Mouse (Mus musculus): ENCODE measurements around the gene Ccng2.

Ccng2 gene

DNA sequence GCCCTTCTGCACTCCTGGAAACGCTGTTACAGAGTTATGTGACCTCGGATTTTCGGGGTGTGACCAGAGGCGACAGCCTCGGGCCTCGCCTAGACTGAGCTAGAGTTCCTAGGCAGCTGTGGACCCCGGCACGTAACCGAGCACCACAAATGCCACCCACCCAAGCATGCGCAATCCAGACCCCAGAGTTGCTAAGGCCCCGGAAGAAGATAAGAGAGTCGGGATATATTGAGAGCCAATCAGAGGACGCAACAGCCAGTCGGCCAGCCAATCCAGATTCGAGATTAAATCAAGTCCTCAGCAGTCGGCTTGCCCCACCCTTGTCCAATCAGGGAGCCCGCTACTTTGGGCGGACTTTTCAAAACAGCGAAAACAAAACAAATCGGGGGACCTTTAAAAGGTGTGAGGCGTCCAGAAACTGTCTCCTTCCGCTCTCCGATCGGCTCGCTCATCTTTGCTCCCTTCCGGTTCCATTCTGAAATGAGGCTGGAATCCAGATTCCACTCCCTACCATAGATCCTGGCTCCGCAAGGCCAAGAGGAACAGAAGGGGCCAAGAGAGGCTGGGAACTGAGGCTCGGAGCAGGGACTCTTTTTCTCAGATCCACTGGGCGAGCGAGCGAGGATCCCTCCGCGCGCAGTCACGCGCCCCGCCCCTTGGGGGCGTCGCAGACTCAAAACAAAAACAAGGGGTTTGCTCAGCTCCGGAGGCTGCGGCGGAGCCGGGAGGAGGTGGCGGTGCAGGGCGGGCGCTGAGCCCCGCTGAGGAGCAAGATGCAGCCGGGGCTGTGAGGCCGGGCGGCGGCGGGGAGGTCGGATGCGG, at the start of gene Ccng2:
Gene Ccng2, plus strand, starts transcription at position 375 of the 822 bp plus-strand sequence.
- DNase-seq (ENCODE audit: low read depth, low spot score), result peak; percentile 99

DNA sequence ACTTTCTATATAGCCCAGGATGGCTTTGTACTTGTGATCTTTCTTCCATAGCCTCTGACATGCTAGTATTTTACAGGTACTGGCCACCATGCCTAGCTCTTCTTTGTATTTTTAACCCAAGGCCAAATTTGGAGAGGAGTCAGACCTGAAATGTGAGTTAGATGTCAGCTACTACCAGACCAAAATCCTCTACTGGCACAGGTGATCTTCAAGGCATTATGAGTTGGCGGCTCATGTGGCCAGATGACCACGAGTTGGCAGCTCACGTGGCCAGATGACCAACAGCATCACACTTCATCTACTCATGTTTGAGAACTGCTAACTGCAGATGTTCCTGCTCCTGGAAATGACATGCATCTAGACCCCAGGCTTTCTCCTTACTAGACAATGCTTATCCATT, 48.7 kb upstream of the Ccng2 start:
- DNase-seq (ENCODE audit: low read depth, low spot score), result no peak

DNA sequence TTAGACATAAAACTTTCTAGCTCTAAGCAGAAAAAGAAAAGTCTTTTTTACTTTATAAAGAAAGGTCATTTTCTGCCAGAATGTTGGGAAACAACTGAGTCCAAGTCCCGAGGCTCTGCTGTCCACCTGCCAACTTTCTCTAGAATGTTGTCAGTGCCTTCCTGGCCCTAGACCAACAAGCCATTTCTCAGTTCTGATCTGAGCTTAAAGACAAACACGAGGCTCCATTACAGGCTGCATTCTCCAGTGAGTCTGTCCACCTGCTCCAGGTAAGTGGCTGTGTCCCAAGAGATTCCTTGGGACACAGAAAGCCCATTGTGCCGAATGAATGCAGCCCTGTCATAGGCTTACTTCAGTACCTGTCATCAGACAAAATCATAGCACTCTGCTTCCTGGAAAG, 45.4 kb upstream of the Ccng2 start:
- DNase-seq (ENCODE audit: low read depth, low spot score), result no peak

DNA sequence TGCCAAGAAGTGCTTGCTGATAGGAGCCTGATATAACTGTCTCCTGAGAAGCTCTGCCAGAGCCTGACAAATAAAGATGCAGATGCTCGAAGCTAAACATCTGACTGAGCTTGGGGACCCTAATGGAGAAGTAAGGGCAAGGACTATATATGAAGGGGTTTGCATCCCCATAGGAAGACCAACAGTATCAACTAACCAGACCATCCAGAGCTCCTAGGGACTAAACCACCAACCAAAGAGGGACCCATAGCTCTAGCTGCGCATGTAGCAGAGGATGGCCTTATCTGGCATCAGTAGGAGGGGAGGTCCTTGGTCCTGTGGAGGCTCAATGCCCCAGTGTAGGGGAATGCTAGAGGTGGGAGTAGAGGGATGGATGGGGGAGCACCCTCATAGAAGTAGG, 42.5 kb upstream of the Ccng2 start:
- DNase-seq (ENCODE audit: low read depth, low spot score), result no peak

DNA sequence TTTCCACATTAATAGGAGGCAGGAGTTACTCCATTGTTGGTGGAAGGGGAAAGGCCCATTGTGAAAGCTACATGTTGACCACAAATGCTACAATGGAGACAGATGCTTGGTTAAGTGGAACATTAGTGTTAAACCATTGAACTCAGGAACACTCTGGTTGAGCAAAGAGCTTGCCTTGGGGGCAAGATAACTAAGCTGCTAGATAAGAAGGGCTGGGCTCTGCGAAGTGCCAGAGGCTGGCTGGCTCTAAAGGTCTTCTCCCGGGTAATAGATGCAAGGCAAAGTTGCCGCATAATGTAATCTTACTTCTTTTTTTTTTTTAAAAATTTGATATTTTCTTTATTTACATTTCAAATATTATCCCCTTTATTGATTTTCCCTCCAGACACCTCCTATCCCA, 39.9 kb upstream of the Ccng2 start:
- no peak for DNase-seq (ENCODE audit: low read depth, low spot score)

DNA sequence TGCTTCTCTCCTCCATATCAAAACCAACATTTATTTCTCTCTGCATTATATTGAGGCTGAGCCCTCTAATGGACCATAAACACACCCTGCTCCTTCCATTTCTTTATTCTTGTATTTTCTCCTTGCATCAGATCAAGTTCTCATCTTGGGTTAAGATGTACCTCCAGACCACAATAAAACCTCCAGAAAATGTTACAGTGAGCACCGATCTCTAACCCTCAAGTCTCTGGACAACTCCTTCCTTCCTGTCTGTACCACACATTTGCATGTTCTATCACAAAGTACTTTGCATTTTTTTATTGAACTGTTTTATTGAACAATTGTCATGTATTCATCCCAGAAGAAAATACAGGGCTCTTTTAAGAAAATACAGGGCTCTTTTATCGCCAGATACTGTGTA, 37.5 kb upstream of the Ccng2 start:
- DNase-seq (ENCODE audit: low read depth, low spot score), result peak; percentile 31

DNA sequence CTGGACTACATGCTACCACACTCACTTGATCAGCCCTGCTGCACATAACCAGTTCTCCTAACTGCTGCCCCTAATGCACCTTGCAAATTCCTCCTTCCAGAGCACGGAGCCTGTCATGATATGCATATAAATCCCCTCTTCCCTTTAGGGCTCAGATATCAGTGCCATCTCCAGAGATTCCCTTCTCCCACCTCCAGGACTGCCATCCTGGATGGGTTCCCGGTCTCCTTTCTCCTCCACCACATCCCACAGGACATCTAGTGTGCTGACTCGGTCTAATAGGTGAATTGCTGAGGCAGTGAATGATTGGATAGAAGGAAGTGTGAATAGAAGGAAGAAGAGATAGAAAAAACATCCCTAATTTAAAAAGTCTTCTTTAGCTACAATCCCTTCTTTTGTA, 35.3 kb upstream of the Ccng2 start:
- DNase-seq (ENCODE audit: low read depth, low spot score), result no peak

DNA sequence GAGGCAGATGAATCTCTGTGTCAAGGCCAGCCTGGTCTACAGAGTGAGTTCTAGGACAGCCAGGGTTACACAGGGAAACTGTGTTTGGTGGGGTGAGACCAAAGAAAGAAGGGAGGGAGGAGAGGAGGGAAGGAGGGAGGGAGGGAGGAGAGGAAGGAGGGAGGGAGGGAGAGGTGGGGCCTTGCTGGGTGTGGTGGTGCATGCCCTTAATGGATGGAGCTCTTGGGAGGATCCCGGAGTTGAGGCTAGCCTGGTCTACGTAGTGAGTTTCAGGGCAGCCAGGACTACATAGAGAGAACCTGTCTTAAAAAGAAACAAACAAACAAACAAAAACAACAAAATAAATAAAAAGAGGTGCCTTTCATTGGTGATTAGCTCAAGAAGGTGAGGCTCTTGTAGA, 34.2 kb upstream of the Ccng2 start:
- no peak for DNase-seq (ENCODE audit: low read depth, low spot score)

DNA sequence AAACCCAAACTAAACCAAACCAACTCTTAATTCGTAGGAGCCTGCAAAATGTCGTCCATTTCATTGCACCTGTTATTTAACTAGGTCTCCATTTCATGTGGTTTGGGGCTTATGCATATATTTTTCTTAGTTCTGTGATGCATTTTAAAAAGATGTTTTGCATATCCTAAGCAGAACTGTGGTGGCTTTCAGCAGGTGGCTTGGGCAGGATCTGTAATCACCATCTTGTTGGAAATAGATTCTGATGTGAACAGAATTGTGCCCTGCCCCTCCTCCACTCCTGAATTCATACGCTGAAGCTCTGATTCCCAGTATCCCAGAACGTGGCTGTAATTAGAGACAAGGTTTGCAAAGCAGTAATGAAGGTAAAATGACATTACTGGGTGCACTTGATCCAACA, 32.9 kb upstream of the Ccng2 start:
- DNase-seq (ENCODE audit: low read depth, low spot score), result no peak

DNA sequence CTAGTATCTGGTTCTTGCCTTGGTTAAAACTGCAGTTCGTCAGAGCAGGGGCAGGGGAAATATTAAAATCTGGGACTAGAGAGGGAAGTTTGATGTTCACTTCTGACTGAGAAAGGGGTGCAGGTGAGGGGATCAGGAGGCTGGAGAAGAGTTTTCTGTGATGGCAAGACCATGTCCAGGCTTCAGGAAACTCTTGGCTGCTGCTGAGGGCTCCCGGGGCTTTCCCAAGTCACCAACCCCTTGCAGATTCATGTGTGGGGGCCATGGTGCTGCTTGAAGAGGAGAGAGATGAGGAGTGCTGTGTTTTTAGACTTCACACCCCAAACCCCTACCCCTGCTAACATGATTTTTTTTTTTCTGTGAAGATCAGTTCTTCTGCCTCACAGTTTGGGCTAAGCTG, 32.5 kb upstream of the Ccng2 start:
- no peak for DNase-seq (ENCODE audit: low read depth, low spot score)

DNA sequence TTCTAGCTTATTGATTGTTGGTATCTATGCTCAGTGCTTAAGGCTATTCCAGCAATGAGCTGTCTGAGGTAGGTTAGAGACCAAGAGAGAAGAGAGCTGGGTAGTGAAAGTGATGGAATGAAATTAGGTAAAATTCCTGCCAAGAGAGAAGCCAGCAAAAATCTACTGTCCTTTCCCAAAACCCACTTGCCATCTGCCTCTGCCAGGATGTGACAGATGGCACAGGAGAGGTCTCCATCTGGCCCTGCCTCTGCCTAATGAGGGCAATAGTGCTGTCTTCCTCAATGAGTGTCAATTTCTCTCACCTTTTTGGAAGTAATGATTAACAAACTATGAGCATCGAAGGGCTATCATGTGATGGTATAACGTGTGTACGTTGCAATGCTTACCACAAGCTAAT, 31.2 kb upstream of the Ccng2 start:
- DNase-seq (ENCODE audit: low read depth, low spot score), result no peak

DNA sequence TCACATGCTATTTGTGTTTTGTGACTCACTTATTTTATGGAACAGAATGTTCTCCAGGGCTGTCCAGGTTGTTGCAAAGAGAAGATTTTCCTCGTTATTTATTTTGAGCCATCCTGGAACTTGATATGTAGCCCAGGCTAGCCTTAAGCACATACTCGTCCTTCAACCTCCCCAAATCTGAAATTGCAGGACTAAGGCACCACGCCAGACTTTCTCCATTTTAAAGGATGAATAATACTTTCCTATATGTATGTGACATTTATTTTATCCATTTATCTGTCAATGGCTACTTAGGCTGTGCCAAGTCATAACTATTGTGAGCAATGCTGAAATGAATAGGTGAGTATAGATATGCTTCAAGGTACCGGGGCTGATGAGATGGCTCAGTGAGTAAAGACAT, 30.5 kb upstream of the Ccng2 start:
- DNase-seq (ENCODE audit: low read depth, low spot score), result no peak

DNA sequence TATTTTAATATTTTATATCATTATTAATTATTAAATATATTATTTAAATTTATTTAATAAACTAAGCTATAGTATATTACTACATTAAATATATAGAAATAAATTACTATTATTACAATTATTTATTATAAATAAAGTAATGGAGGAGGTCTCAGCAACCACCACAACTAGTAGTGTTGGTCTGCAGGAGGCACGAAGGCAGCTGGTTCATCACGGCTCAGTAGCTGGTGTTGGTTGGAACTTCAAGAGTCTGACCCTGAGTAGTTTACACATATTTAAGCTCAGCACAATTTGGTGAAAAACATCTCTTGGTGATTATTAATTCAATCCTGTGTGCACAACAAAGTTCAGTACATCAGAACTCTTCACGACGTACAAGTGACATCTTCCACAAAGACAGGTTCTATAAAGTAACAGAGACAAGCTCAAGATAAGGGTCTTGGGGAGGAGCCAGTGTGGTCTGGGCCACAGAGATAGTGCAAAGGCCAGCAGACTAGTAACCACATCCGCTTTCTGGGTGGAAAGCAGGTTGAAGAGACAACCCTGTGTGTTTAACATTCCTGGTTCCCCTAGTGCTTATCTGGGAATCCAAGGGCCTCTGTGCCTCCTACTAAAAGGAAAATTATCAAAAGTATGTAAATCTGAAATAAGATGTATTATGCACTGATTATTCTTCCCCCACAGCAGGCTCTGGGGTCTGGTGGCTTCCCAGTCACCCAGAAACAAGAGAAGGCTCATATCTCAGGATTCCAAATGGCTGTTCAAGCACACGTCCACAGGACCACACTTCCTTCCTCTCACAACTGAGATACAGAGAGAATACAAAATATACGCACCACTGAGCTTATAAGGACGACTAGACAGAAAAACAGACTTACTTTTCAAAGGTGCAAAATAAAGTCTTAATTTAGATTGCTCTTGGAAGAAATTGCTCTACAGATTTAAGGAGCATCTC, 27.2 kb upstream of the Ccng2 start:
- DNase-seq (ENCODE audit: low read depth, low spot score), result peak; percentile 17

DNA sequence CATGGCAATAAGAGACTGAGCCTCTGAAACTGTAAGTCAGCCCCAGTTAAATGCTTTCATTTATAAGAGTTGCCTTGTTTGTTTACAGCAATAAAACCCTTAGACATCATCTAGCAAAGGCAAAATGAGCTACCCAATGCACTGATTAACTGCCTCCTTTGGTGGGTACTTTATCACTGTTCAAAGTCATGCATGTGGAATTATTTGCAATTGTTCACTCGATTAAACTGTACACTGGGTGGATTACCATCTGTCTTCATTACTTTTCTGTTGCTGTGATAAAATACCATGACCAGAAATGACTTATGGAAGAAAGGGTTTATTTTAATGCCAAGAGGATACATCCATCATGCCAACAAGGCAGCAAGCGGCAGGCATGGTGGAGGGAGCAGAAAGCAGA, 21.8 kb upstream of the Ccng2 start:
- DNase-seq (ENCODE audit: low read depth, low spot score), result no peak

DNA sequence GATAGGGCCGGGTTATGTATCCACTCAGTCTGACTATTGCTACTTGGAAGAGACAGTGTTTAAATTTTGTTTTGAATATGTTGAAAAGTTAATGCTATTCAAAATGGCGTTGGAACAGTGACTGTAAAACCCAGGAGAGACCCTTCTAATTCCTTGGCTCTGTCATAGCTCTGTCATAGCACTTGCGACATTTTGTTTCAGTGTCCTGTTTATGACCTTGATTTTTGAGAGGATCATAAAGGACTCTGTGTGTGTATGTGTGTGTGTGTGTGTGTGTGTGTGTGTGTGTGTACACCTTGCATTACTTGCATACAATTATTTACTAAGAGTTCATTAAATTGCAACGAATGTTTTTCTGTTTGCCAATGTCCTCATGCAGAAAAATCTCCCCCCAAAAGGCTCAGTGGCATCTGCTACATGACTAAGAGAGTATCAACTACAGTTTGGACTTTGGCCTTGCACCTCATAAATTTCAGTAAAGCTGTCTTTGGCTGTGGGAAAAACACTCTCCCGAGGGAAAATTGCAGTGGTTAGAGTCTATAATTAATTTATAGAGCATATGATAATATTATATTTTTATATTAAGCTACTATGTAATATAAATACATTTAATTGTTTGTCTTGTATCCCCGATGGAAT, 17.0 kb upstream of the Ccng2 start:
- no peak for DNase-seq (ENCODE audit: low read depth, low spot score)

DNA sequence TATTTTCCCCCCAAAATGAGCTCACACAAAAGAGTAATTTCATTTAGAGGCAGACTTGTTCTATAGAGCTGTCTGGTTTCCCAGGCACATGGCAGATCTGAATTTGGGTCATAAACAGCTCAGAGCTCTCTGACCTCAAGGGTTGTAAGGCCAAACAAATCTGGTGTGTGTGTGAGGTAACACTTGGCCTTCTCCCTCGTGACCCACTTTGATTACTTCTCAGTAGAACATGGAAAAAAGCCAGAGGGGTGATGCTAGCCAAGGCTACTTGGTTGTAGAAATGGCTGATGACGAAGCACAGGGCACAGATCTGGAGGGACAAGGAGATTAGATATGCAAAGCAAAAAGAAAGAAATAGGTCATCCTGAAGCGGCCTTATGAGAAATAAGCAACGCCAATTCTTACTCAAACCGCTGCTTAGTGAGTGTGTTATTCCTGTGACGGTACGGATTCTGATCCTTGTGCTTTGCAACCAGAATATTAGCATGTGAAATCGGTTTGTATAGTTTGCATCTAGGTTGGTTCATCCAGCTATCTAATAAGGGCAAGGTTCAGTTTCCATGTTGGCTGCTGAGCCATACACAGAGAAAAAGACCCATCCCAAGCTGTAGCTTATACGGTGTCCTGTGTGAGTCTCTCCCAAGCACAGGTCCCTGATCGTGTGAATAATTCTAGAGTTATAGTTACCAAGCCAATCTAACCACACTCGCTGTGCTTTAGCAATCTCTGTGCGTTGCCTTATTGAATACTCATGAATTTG, 15.9 kb upstream of the Ccng2 start:
- no peak for DNase-seq (ENCODE audit: low read depth, low spot score)

DNA sequence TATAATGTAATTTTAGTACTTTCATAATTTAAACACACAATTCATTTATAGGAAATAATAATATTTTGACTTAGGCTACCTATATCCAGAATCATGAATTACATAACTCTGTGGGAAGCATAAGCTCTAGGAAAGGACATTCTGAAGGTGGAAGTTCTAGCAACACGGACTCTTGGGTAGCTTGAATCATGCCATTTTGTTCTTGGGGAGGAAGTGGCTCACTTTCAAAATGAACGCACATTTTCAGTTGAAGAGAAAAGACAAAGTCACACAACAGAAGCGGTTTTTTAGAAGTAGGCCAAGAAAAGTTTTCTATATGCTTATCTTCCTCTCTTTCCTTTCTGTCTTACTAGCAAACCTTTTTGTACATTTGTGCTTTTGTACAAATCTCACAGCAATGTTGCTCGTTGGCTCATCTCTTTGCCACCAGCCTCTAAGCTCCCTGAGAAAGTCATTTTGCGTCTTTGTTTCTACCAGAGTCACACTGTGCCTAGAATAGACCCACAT, 11.2 kb upstream of the Ccng2 start:
- DNase-seq (ENCODE audit: low read depth, low spot score), result peak; percentile 21

DNA sequence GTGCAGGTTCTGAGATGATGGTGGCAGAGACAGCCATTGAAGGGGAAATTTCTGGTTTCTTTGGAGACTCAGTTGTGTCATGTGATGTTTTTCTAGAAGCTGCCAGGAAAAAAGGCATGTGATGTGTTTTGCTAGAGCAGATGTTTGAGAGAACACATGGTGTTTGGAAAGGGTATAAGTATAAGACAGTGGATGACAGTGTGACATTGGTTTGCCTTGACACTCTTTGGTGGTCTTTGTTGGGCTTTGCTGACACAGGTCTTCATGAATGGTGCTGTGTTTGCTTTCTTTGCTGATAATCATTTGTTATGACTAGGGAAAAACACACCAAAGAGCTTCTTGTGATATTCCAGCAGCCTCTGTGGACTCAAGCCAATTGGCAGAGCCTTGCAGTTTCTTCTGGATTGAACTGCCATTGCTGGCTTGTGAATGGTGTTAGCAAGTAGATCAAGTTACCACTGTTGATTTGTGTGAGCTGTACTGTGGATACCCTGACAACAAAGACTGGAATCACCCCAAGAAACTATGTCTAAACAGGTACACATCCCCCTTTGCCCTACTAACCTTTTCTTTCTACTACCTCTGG, 10.1 kb upstream of the Ccng2 start:
- DNase-seq (ENCODE audit: low read depth, low spot score), result no peak

DNA sequence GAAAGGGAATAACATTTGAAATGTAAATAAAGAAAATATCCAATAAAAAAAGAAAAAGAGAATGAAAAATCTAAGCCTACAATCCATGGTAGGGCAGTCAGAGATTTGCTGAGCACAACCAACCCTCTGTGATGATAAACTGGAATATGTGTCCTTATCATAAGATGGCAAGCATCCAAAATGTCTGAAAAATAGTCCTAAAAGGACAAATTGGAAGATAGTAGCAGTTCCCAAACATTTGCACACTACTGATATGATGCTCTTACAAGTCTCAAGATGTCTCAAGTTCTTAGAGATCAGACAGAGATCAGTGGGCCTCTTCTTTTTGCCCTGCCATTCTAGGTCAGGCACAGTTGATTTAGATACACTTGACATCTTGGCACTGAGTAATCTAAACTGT, 7.7 kb upstream of the Ccng2 start:
- DNase-seq (ENCODE audit: low read depth, low spot score), result no peak

DNA sequence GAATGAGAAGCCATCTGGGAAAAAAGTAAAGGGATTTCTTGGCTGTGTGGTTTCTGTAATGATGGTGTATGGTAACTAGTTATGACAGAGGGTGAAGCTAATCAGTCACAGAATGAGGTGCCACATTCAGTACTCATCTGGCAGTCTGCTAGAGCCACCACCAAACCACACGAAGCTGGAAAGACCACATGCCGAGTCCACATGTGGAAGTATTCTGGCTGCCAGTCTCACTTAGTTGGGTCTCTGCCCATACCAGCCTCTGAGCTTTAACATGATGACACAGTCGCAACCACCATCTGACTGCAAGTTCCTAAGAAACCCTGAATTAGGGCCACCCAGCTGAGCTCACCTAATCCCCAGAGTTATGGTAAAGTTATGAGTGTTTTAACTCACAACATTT, 6.1 kb upstream of the Ccng2 start:
- no peak for DNase-seq (ENCODE audit: low read depth, low spot score)

DNA sequence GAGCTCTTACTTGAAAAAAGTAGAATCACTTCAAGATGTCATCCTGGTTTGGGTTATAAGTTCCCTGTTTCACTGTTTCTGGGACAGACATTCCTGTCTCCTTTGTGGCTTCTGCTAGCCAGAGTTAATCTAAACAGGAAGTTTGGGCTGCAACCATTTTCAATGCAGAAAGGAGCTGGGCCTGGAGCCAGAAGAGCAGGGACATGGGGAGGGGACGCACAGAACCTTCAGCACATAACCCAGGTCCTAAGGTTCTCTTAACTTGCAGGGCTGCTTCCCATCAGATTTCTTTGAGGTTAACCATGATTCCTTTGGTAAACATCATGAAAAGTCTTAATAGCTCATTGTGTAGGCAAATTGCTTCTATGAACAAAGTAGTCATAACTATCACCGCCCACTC, 4.3 kb upstream of the Ccng2 start:
- peak; percentile 35 for DNase-seq (ENCODE audit: low read depth, low spot score)

All from CD4-positive helper T cell, adult 2 months (primary cell).